Mouse (Mus musculus): ENCODE measurements around the gene Apob.
"Not testable (repeated sequence)": the region's sequence is repeated elsewhere in the genome, so short reads cannot be mapped to it uniquely, and the experiment has no call there.

Apob gene

GRCm38 (mm10) chr12:7977466-7978189 is at the start of gene Apob:
Gene Apob, plus strand, starts transcription at chr12:7977648.
- no peak for DNase-seq (ENCODE audit: extremely low read depth, low read depth, low spot score)

- no peak for DNase-seq (ENCODE audit: extremely low read depth, low read depth, low spot score)
These were observed 45.0 kb upstream of the Apob start for GRCm38 (mm10) chr12:7932405-7932920.

GRCm38 (mm10) chr12:7950098-7950745 is 27.2 kb upstream of the Apob start:
- no peak for DNase-seq (ENCODE audit: extremely low read depth, low read depth, low spot score)

- DNase-seq (ENCODE audit: extremely low read depth, low read depth, low spot score) = no peak
These were observed 18.6 kb upstream of the Apob start for GRCm38 (mm10) chr12:7958851-7959250.

GRCm38 (mm10) chr12:7959310-7959918 is 18.0 kb upstream of the Apob start:
- no peak for DNase-seq (ENCODE audit: extremely low read depth, low read depth, low spot score)

- DNase-seq (ENCODE audit: extremely low read depth, low read depth, low spot score) = no peak
These were observed 15.0 kb upstream of the Apob start for GRCm38 (mm10) chr12:7962314-7962927.

- no peak for DNase-seq (ENCODE audit: extremely low read depth, low read depth, low spot score)
These were observed 10.2 kb upstream of the Apob start for GRCm38 (mm10) chr12:7967221-7967620.

- DNase-seq (ENCODE audit: extremely low read depth, low read depth, low spot score) = no peak
These were observed 7.1 kb upstream of the Apob start for GRCm38 (mm10) chr12:7970301-7970700.

- DNase-seq (ENCODE audit: extremely low read depth, low read depth, low spot score) = no peak
These were observed 6.6 kb upstream of the Apob start for GRCm38 (mm10) chr12:7970817-7971216.

- no peak for DNase-seq (ENCODE audit: extremely low read depth, low read depth, low spot score)
These were observed 5.7 kb upstream of the Apob start for GRCm38 (mm10) chr12:7971736-7972135.

GRCm38 (mm10) chr12:7973773-7974322 is 3.6 kb upstream of the Apob start:
- DNase-seq (ENCODE audit: extremely low read depth, low read depth, low spot score) = no peak

GRCm38 (mm10) chr12:7978190-7978884 is 889 bp downstream of the Apob start:
- DNase-seq (ENCODE audit: extremely low read depth, low read depth, low spot score) = no peak

- no peak for DNase-seq (ENCODE audit: extremely low read depth, low read depth, low spot score)
These were observed 7.0 kb downstream of the Apob start for GRCm38 (mm10) chr12:7984411-7984810.

- DNase-seq (ENCODE audit: extremely low read depth, low read depth, low spot score) = no peak
These were observed 13.4 kb downstream of the Apob start for GRCm38 (mm10) chr12:7990804-7991203.

GRCm38 (mm10) chr12:7991570-7991969 is 14.1 kb downstream of the Apob start:
- no peak for DNase-seq (ENCODE audit: extremely low read depth, low read depth, low spot score)

GRCm38 (mm10) chr12:8020931-8021330 is 43.5 kb downstream of the Apob start:
- DNase-seq (ENCODE audit: extremely low read depth, low read depth, low spot score) = no peak

- DNase-seq (ENCODE audit: extremely low read depth, low read depth, low spot score) = no peak
These were observed 52.1 kb downstream of the Apob start for GRCm38 (mm10) chr12:8029520-8029919.

- DNase-seq (ENCODE audit: extremely low read depth, low read depth, low spot score) = no peak
These were observed 52.6 kb downstream of the Apob start for GRCm38 (mm10) chr12:8030057-8030456.

GRCm38 (mm10) chr12:8031169-8031568 is 53.7 kb downstream of the Apob start:
- DNase-seq (ENCODE audit: extremely low read depth, low read depth, low spot score) = not testable (repeated sequence)

GRCm38 (mm10) chr12:8031595-8032358 is 54.3 kb downstream of the Apob start:
- DNase-seq (ENCODE audit: extremely low read depth, low read depth, low spot score) = no peak

Data from fat pad, adult 2 months (tissue).